Mouse (Mus musculus) regulatory T cell (primary cell): ENCODE measurements around the gene Apom.

ENCODE experiments used
- in situ Hi-C: fragments of 300-600 bp; cut with MboI, MseI; formaldehyde crosslinking; loops from one replicate; pipeline ENCODE4 v1.15.1; 2025; ENCODE audit warnings: high pct_unique_total_duplicates

Gene Apom

DNA sequence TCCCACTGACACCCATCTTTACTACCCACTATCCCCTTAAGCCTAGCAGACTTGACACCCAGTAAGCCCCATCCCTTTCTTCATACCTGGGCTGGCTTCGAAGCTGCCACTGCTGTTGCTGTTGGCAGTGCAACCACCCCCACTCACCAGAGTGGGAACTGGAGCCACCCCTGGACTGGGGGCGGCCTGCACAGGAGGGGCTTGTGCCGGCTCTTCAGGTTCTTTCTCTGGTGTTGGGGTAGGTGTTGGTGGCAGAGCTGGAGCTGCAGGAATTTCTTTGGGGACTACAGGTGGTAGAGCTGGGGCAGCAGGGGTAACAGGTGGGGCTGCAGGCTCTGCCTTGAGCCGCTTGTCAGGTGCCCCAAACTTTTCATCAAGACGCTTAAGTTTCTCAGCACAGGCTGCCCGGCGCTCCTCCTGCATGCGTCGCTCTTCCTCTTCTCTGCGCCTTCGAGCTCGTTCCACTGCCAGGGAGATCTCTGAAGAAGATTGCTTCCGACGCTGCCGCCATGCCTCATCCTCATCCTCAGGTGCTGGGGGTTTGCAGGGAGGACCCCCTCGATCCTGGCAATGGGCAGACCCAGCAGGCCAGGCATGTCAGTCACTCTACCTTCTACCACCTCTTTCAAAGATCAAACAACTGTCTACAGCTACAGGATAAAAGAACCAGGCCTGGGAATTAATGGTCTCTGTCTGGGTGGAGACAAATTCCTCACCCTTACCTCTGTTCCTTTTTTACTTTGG lies 27.2 kb upstream of the Apom start:
- in situ Hi-C loops, result no loop called here

DNA sequence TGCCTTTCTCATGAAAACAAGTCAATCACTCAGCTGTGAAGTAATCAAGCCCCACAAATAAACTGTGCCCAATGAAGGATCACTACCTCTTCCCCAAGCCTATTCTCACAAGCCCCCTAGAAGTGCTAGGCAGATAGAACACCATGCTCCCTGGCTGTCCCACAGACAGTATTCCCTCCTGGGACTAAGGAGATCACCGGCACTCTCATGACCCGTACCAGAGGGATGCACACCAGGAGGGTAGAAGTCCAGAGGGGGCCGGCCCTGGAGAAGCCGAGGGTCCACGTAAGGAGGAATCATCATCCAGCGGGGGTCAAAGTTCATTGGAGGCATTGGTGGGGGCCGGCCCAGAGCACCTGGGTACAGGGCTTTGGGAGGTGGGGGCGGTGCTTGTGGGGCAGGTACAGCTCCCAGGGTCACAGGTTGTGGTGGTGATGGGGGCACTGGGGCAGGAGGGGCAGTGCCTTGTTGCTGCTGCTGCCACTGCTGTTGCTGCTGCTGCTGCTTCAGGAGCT lies 25.9 kb upstream of the Apom start:
- in situ Hi-C loops, result no loop called here

GRCm38 (mm10) chr17:35157254-35157653 lies 25.4 kb upstream of the Apom start:
- in situ Hi-C loops, result no loop called here

GRCm38 (mm10) chr17:35156461-35157200 lies 24.8 kb upstream of the Apom start:
- in situ Hi-C loops, result no loop called here

DNA sequence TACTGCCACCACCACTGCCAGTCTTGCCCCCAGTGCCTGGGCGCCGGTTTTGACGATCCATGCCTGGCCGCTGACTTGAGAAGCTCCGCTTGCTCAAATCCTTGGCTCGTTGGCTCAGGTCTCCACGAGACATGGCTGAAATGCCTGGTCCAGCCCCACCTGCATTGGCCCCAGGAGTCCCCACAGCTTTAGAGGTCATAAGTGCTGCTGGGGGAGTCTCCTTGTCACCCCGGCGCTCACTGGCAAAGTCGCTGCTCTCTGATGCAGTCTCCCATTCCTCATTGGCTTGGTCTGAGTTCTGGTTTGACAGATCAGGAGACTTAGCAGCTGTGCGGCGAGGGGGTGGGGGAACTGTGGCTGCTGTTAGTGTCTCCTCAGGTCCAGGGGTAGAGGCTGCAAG lies 23.6 kb upstream of the Apom start:
- in situ Hi-C loops, result no loop called here

- in situ Hi-C loops, result no loop called here
Measured at GRCm38 (mm10) chr17:35154616-35155015, 22.8 kb upstream of the Apom start.

- in situ Hi-C loops, result no loop called here
Measured at GRCm38 (mm10) chr17:35153931-35154330, 22.1 kb upstream of the Apom start.

GRCm38 (mm10) chr17:35153077-35153476 lies 21.2 kb upstream of the Apom start:
- in situ Hi-C loops, result no loop called here

DNA sequence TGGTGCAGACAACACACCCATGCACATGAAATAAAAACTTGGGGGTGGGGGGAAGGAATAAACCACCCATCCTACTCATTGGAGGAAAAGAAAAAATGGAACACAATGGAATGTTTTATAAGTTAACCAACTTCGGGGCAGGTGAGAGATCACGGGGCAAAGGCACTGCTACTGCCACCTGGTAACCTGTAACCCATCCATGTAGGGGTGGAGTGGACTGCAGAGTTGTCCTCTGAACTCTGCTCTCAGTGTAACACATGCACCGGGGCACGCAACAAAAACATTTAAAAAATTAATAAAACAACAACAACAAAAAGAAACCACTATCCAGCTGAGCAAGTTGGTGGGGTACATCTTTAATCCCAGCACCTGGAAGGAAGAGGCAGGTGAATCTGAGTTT lies 20.3 kb upstream of the Apom start:
- in situ Hi-C loops, result no loop called here

DNA sequence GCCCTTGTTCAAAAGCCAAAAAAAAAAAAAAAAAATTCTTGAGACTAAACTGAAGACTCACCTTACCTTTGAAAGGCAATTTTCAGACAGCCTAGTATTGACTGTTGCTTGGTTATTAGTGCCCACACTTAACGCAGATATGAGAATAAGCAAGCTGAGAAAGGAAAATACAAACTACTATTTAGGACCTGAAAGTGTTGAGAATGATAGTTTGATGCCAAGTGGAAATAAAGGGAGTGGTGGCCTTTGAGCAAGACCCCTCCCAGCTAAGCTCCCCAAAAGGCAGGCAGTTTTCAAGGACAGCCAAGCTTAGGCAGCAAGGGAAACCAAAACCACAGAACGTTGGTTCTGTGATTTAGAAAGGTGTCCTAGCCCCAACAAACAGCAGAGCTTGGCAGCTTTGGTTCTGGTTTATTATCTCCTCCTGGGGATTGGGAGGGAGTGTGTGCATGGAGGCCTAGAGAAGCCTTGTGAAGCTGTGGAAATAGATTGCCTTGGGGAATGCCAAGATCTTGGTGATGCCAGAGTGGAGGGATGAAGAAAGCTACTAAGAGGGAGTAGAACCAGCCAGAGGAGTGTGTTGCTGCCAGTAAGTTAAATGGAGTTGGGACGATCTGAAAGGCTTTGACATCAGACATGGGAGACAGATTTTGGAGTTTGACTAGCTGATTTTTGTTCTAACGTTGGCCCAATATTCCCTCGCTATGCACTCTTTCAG lies 16.2 kb upstream of the Apom start:
- in situ Hi-C loops, result no loop called here

- in situ Hi-C loops, result no loop called here
Measured at GRCm38 (mm10) chr17:35147348-35147747, 15.5 kb upstream of the Apom start.

DNA sequence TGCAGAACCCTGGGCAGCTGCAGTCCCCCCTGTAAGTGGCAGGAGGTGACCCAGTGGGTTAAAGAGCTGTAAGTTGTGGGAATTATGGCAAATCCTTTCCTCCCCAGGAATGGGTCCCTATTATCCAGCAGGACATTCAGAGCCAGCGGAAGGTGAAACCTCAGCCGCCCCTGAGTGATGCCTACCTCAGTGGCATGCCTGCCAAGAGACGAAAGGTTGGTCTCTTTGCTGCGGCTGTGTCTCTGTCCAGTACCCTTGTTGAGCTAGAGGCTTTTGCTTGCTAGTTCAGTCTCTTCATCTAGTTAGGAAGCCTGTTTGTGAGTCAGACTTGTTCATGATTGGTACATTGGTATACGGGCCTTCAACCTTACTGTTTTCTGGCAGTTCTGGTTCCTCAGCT lies 14.3 kb upstream of the Apom start:
- in situ Hi-C loops, result no loop called here

- in situ Hi-C loops, result no loop called here
Measured at GRCm38 (mm10) chr17:35141971-35142370, 10.1 kb upstream of the Apom start.

- in situ Hi-C loops, result no loop called here
Measured at GRCm38 (mm10) chr17:35140490-35140996, 8.7 kb upstream of the Apom start.

GRCm38 (mm10) chr17:35139269-35139668 lies 7.4 kb upstream of the Apom start:
- in situ Hi-C loops, result no loop called here

DNA sequence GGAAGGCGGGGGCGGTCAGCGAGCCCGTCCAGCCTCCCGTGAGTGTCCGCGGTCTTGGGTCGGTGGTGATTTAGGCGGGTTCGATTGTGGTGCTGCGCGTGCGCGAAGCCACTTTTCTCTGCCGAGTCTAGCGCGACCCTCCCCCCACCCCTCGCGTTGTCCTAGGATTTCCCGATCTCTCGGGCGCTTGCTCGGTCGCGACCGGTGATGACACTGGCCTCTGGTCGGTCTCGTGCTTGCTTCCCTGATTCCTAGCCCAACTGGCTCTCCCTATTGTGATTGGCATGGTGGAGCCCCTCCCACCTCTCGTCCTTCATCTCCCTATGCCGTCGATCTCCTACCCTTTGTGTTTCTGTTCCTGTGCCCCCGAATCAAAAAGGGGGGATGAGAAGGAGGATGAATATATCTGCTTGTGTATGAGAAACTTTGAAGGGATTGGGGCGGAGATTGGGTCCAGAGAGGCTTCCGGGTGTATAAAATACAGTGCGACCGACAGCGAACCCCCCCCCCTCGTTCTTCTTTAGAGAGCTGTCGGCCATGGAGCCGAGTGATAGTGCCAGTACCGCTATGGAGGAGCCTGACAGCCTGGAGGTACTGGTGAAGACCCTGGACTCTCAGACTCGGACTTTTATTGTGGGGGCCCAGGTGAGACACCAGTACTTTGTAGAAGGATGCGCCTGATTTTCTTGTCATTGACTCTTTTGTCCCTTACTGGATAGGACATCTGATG lies 3.9 kb upstream of the Apom start:
- in situ Hi-C loops, result no loop called here

DNA sequence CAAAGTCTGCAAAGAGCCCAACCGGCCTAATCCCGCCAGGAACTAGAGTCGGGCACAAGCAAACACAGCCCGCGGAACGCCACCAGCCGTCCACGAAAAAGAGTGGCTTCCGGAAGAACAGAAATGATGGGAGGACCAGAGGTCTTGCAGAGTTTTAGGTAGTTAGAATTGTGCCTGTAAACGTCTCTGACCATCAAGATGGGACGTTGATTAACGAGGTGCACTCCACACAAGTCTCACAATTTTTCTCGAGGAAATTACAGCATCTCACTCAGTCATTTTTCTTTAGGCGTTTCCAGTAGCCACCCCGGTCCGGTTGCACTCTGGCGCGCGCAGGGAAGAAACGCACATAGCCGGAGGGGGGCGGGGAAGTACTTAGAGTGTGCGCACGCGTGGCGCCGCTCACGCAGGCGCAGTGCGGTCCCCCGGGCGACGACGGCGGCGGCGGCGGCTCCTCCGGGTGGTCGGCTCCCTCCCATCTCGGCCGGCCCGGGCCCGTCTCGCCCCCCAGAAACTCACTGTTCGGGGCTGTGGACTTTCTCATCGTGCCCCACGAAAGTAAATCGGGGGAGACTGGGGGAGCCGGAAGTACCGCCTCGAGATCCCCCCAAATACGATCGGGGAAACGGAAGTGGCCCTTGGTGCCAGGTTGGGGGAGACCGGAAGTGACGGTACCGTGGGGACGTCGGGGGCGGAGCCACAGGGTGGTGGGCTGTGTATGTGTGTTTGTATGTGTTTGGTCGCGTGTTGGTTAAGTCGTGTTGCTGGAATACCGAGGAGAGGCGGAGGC lies 3.1 kb upstream of the Apom start, which contains the start of gene Bag6:
Gene Bag6 (plus strand): TSS at position 378 of the 790 bp plus-strand sequence.
- in situ Hi-C loops, result no loop called here

GRCm38 (mm10) chr17:35133517-35133916 lies 1.7 kb upstream of the Apom start:
- in situ Hi-C loops, result no loop called here

DNA sequence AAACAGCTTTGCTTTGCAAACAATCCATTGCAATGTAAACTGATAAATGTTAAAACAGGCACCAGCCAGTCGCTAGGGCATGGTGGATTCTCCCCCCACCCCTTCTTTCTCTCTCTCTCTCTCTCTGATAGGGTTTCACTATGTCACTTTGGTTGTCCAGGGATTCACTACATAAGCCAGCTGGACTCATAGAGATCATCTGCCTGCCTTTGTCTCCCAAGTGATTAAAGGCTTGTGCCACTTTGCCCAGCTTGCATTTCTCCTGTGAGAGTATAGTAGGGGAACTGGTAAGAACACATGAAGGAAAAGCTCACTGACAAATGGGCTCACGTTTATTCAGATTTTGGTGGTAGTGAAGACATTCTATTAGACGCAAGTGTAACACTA lies 317 bp upstream of the Apom start:
- in situ Hi-C loops, result no loop called here

DNA sequence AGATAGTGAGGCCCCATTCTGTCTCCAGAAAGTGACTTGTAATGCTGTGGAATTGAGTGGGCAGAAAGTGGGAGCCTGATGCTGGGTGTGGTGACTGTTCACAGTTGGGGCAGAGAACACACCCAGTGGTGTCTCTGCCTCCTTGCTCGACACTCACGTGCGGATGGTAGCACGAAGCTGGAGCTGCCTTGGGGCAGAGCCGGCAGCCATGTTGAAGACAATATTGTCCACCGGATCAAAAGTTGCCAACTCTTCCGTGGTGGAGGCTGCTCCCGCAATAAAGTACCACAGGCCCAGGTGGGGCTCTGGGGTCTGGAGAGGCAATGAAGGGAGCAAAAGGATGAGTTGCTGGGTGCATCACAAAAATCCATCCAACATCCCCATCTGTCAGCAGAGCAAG lies 812 bp downstream of the Apom start:
- in situ Hi-C loops, result no loop called here

- in situ Hi-C loops, result no loop called here
Measured at GRCm38 (mm10) chr17:35128996-35129395, 2.9 kb downstream of the Apom start.
